Mouse (Mus musculus): ENCODE measurements around the gene Mad1l1.

Gene Mad1l1

DNA sequence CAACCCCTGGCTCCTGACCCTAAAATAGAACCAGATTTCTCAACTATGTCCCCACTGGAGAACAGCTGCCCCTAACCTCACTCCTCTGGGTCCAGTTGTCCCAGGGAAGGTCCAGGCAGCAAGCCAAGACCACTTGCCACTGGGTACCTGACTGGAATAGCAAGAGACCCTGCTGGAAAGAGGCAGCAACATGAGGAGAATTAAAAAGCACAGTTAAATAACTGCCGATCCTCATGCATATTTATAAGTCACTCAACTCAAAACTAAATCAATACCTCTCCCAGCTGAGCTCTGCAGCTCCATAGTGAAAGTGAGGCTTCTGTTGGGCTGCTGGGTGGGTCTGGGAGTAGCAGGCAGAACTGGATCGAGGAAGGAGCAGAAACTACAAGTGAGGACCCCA, 226.1 kb downstream of the Mad1l1 start:
- in situ Hi-C loops (cut with MboI): no loop called here

DNA sequence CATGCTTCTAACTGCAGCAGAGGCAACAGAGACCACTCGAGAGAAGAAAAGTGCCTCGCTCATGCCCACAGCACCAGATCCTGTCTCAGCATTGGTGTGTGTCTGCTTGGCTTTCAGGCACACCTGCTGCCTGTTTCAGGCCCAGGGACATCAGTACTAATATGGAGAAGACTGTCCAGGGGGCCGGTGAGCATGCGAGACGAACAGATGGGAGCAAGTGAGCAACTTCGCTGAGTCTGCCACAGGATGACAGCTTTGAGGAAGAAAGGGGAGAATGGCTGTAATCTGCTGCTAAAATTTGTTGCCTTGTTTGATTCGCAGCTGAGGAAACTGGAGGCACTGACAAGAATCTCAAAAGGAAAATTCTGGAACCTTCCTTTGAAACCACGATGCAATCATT, 227.9 kb downstream of the Mad1l1 start:
- in situ Hi-C loops (cut with MboI): no loop called here

DNA sequence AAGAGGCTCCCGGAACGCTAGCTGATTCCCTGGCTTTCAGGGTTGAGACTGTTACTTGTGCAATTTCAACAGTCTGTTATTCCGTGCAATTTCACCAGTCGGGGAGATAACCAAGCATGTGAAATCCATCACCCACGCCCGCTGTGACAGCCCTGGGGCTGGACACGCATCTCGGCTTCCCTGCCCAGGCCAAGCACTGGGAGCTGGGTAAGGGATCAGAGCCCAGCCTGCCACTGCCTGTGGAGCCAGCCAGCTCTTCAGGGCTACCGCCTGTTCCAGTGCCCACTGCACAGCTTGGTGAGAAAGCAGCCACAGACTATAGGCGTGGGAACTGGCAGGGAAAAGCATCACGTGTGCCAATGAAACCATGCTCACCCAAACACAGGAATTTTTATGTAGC, 229.8 kb downstream of the Mad1l1 start:
- in situ Hi-C loops (cut with MboI): no loop called here

DNA sequence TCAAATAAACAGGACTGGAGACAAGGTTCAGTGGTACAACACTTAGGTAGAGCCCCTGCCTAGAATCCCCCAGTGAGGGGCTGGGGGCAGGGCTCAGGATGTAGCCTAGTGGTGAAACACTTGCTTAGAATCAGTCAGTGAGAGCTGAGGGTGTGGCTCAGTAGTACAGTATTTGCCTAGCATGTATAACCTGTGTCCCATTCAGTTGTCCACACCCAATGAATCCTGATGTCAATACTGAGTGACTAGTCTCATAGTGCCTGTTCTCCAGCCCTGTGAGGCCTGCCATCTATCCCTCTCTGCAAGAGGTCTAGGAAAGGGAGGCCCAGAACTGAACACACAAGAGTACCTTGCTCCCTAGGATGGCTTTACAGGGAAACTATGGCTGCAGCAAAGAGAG, 232.1 kb downstream of the Mad1l1 start:
- in situ Hi-C loops (cut with MboI): no loop called here

DNA sequence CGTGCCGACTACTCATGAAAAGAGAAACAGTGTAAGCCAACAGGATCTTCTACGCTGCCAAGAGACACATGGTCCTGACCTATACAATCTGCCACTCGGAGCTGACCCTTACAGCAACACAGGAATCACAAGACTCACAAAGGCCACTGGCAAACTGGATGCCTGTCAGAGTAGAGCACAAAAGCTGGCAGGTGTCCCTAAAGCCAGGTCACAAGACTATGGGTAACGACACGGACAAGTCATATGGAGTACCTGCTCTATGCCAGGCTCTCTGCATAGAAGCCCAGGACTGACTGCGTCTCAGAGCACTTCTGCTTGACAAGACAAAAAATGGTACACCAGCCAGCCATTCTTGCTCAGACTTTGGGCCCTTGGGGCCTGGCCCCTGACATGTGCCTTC, 234.1 kb downstream of the Mad1l1 start:
- in situ Hi-C loops (cut with MboI): no loop called here

DNA sequence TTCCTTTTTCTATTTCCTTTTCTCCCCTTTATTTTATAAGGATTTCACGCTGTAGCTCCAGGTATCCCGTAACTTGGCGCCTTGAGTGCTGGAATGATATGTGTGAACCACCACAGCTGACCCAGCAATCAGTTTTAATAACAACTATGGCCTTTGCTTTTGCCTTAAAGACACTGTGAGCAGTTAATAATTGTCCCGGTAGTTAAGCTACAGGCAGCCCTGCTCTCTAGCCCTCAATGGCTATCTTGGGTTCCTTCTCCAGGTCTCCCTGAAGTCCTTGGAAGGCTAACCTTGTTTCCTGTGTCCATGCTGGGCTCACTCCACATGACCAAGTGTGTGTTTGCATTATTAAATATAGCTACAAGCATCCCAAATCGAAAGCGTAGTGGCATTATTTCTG, 237.0 kb downstream of the Mad1l1 start:
- in situ Hi-C loops (cut with MboI): no loop called here

DNA sequence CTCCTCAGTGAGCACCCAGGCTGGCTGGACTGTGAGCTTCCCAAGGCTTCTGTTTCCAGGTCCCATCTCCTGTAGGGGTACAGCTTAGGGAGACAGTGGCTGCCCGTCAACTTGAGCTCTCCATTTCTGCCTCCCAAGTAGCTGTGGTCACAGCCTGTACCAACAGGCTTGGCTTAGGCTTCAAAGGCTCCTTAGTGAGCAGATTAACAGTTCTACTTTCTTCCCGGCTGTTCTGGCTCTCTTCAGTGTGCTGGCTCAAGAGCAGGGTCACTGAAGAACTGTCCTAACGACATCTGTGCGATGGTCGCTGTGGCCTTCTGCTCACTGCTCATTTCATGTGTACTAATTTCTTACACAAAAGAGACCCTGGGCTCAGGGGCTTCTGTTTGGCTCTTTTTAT, 237.4 kb downstream of the Mad1l1 start:
- in situ Hi-C loops (cut with MboI): no loop called here

DNA sequence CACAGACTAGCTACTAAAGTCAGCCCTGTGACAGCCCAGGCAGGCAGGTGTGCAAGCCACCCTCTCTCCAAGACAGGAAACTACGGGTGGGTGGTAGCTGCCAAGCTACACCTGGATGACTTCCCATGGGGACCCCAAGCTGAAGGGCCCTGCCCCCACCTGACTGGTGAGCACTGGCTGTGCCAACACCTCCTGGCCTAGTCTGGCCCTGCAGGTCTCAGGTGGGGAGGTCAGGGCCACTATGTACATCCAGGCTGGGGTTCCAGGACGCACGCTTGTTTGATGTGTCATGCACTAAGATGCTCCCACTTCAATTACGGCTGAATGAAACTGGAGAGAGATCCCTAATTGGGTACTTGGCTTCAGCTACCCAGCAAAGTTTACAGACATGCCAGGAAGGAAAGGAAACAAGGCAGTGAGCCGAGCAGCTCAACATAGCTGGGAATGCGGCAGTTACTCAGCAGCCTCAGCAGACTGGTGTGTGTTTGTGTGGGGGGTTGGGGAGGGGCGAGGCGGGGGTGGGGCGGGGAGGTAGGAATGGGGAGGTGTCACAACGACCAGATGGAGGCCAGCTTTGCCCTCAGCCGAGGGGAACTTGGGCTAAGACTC, 239.0 kb downstream of the Mad1l1 start:
- in situ Hi-C loops (cut with MboI): no loop called here

DNA sequence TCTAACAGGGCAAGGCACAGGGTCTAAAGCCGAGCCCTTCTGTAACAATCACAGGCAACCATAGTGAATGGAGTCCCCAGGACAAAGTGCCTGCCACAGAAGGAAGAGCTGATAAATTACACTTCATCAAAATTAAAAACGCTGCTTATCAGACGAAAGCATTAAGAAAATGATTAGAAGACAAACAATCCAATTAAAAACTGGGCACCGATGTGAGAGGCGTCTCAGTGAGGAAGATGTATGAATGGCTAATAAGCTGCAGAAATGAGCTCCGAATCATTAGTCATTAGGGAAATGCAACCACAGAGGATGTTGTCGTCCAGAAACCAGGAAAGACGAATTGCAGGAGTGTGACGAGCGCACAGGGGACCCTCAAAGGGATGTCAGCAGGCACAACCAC, 240.3 kb downstream of the Mad1l1 start:
- in situ Hi-C loops (cut with MboI): no loop called here

DNA sequence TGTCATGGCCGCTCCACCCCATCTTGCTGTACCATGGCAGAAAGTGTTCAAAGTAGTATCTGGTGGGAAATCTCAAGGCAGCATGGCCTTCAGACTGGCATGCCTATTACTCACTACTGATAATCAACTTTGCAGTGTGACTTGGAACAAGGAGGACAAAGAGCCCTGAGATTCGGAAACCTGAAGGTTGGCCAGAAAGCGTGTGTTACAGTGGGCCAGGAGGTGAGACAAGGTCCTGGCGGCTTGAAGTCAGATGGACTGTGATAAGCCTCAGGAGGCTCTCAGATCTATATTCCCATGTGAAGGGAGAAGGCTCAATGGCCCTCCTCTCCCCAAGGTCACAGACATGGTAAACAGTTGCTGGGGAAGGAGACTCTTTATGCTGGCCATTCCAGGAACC, 241.8 kb downstream of the Mad1l1 start:
- in situ Hi-C loops (cut with MboI): no loop called here

DNA sequence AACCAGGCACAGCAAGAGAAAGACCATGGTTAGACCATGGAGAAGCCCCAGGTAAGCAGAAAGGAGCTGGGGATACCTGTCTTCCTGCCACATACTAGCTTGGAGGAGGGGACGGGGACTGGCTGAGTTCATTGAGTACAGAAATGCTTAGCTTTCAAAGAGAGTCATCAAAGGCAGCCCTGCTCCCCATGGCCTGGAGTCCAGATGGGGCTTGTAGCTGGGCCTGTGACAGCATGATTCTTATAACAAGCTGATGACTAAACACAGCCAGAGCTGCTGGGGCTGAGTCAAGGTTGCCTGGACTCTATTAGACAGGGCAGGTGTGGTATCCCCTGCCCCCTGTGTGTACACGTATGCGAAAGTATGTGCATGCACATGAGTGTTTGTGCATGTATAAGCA, 242.9 kb downstream of the Mad1l1 start:
- in situ Hi-C loops (cut with MboI): no loop called here

DNA sequence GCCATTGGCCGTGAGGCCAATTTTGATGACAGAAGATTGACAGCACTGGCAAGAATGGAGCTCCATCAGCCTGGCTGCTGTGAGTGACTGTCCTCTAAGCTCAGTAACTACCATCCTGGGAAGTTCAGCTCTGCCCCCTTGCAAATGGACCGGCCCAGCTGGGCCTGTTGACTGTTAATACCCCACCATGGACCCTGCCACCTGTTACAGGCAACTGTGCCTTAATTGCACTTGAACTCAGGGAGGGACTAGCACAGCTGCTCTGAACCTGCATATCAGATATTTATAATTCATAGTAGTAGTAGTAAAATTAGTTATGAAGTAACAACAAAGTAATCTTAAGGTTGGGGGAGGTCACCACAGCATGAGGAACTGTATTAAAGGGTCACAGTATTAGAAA, 244.9 kb downstream of the Mad1l1 start:
- in situ Hi-C loops (cut with MboI): no loop called here

DNA sequence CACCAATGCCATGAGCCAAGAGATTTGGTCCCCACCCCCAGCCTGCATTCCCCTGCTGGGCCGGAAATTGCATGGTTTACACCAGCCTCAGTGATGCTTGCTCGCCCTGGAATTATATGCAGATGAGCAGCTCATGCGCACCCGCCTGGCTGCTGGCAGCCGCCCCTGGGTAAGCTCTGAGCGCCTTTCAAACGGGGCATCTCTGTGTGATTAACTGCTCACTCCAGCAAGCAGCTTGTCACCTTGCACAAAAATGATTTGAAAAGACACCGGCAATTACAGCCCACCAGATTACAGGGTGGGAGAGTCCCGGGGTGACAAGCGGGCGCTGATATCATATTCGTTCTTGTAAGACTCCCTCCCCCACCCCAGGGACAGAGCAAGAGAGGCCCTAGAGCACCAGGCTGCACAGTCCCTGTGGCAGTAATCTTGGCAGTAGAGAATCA, 247.7 kb downstream of the Mad1l1 start:
- in situ Hi-C loops (cut with MboI): no loop called here

DNA sequence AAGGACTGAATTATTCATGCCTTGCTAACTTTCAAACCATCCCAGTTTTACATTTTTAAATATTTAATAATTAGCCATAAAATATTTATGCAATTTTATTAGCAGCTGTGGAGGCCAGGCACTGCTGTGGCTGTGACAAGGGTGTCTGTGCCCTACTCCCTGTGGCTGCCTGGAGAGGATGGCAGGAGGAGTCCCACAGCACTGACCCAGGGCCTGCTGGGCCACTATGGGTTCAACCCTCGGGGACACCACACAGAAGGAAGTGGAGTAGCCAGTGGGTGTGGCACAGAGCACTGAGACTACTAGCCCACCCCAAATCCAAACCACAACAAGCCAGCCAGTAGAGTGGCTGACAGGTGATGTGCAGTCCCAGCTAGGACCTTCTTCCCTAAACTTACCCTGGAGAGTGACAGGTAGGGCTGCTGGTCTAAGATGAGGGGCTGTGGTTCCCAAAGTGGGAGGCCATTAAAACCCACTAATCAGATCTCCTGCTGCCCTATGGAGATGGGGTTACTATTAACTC, 248.1 kb downstream of the Mad1l1 start:
- in situ Hi-C loops (cut with MboI): no loop called here

DNA sequence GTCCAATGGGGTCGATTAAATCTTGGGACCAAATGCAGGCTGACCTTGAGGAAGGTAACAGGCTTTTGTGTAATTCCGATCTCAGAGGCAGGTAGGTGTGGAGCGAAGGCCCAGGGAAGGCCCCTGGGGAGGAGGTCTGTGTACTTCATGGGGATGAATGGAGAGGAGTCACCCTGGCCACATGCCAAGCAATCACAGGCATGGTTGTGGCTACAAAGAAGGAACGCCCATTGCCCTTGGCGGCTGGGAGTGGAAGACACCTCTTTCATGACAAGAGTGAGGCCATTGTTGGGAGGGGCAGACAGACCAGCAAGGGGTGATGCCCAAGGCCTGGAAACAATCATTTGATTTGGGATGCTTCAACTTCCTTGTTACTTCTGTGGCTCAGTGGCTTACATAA, 252.8 kb downstream of the Mad1l1 start:
- in situ Hi-C loops (cut with MboI): no loop called here

DNA sequence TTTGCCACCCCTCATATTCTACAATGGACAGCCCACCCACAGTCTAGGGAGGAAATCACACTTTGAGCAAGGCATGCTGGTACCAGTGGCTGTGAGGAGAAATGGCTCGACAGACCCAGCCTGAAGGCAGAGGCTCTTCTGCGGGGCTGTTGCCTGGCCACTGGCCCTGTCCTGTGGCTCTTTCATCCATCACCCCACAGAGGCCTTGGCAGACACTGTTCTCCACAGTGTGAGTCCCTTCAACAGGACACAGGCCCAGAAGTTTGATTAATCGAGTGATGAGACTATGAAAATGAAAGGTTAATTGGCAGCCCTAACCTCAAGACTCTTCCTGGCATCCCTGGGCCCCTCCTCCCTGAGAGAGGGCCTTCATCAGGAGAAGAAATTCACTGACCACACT, 253.3 kb downstream of the Mad1l1 start:
- in situ Hi-C loops (cut with MboI): no loop called here

DNA sequence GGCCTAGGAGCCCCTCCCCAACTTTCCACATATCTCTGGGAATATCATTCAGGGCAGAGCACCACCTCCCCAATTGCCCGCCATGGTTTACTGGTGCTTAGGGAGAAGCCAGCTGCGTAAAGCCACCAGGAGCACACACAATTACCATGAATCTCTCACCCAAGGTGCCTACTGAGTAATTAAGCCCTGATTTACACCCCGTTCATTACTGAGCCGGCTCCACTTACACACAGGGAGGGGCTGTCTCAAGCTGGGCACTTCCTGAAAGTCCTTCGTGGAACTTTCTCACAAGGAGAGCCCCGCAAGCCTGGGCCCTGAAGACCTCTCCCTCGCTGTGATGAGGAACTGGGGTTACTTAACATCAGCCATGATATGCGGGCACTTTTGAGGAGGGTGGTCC, 254.6 kb downstream of the Mad1l1 start:
- in situ Hi-C loops (cut with MboI): no loop called here

DNA sequence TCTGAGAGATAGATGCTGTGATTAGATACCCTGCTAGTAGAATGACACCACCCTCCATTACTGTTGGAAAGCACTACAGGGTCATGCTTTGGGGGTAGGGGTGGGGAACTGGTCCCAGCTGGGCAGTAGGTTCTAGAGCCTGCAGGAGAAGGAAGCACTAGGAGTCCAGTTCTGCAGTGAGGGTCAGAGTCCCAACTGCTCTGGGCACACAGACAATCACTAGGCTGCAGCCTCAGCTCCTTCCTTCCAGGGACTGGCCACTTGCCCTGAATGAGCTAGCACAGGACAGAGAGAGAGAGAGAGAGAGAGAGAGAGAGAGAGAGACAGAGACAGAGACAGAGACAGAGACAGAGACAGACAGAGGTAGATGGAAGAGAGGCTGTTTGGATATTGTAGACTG, 255.1 kb downstream of the Mad1l1 start:
- in situ Hi-C loops (cut with MboI): no loop called here

DNA sequence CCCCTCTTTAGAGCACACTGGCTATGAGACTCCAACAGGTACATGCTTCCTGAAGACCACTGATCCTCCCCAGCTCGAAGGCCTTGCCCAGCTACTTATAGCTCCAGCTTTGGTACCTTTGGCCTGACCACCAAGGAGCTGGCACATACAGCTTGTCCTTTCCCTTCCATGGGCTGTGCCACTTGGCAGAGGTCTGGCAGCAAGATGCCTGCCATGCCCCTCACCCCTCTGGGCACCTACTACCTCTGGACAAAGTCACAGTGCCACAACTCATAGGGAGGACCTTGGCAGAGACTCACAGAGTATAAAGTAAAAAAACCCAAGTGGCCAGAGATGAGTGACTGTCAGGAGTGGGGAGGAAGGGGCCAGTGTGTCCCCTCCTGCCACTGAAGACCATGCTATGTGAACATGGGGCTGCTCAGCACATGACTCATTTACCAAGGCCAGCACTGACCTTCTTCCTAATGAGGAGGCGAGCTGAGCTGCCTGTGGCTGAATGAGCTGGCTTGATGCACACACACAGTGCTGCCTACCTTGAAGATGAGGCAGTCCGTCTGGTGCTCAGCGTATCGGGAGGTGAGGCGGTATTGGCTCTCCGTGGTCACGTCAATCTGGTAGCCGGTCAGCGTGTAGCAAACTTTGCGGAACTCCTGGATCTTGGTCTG, 255.9 kb downstream of the Mad1l1 start:
- in situ Hi-C loops (cut with MboI): no loop called here

DNA sequence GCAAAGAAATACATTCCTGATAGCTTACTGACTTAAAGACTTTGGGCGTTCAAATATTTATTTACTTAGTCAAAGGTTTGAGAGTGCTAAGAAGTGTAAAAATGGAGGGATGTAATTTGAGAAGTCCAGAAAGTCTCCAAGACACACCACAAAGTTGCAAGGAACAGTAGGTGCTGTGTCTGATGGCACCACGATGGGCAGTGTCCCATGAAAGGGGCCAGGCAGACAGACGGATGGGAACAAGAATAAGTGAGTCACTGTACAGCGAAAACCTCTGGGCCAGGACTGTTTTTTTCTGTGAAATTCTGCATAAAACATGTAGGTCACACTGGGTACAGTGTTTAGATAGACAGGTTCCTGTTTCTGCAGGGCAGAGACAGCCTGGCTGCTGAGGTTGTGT, 256.8 kb downstream of the Mad1l1 start:
- in situ Hi-C loops (cut with MboI): no loop called here

DNA sequence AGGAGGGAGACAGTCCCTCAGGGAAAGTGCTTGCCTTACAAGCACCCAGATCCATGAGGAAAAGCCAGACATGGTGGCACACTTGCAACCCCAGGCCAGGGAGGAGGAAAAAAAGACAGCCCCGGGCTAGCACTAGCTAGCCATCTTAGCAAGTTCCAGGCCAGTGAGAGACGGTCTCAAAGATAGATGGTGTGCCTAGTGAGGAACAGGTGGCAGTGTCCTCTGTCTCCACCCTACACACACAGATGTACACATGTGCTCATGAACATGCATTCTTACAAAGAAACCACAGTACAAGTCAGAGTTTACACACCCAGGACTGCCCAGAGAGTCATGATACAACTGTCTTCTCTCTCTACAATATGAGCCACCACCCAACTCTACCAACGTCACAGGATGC, 258.5 kb downstream of the Mad1l1 start:
- in situ Hi-C loops (cut with MboI): no loop called here

DNA sequence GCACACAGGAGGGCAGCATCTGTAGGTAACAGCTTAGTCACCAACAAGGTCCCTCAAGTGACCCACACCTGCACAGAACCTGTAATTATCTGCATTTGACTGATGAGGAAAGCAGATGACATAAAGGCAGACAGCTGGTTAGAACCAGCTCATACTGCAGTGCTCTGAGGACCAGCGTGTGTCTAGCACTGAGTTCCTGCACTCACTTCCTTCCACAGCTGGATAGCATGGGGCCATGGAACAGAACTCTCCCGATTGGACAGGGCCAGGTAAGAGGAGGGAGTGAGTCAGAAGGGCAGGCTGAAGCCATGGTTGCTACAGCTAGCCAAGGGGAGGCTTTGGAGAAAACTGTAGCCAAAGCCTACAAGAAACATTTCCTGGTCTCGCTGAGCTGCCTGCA, 259.0 kb downstream of the Mad1l1 start:
- in situ Hi-C loops (cut with MboI): no loop called here

DNA sequence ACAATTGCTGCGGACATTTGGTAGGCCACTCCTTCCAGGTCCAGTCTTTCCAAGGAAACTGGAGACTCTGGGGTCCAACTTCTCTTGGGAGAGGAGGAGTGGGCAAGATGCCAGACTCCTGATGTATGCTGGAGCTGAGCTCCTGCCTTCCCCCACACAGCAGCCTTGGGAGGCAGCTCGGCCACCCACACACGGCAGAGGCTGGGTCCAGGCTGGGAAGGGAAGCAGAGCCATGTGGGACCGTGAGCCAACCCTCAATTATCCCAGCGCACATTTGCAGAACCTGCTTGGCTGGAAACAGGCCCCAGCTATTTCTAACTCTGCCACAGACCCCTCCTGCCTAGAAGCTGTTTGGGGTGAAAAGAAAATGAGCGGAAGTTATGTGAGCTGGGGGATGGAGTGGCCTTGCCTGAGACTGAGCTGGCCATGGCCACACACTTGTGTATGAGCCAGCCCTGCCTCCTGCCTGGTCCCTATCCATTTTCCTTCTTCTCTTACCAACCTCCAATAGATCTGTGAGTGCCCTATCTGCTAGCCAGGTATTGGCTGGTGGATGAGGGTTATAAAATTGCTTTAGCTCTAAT, 260.0 kb downstream of the Mad1l1 start:
- in situ Hi-C loops (cut with MboI): no loop called here

DNA sequence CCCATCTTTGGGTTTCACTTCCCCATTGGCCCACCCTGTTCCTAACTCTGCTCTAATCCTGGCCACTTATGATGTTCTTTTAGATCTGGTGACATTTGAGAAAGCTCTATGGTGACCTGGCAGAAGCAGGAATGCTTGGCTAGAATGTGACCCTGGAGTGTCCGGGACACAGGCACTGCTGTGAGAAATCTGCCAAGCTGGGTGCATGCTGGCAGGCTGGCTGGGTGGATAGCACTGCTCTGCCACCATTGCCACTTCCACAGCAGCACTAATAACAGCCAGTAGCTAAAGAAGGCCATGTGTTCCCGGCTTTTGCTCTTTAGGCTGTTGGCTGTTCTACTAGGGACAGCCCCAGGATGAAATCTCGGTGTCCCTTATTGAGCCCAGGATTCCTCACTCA, 265.1 kb downstream of the Mad1l1 start:
- in situ Hi-C loops (cut with MboI): no loop called here
